Mouse (Mus musculus) 3134 (cell line): ENCODE measurements around the gene Dnaja1.
A peak's percentile ranks its signal among the peaks of the same experiment; 100 is the strongest.

Source experiments
- DNase-seq: peaks from one replicate; pipeline ENCODE4 v3.0.0-alpha.2; 2011; ENCODE audit warnings: low spot score; ENCODE audit not compliant: insufficient read length; ENCODE audit errors: extremely low read depth

Dnaja1 gene

DNA sequence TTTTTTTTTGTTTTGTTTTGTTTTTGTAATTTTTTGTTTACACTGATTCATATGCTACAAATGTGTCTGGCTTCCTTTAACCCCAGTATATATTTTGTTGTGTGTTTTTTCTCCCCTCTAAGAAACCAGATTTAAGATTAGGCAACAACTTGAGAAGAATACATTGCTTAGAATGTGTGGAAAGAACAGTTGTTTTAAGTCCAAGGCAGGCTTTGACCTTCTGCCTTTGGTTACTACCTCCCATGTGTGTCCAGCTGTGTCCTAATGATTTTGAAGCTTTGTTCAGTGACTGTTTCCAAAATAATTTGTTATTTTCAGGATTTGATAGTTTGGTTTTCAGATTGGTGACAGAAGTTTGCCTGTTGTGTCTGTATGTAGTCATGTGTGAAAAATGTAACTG is 9.3 kb downstream of the Dnaja1 start:
- DNase-seq: no peak

DNA sequence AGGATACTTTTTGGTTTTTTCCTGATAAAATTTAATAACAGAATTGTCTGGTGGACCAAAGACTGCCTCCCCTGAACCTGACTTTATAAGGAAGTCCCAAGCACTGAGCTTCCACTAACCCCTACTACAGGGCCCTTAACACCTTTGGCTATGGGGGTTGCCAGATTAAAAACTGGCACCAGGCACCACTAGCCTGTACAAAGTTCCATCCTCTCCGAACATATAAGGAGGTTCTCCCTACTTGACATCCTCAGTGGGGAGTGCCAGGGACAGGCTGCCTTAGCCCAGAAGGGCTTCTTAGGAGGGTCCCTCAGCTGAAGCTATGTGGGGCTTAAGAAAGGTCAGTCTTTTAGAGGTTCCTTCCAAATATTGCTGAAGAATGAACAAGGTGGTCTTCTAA is 13.4 kb downstream of the Dnaja1 start:
- no peak for DNase-seq

DNA sequence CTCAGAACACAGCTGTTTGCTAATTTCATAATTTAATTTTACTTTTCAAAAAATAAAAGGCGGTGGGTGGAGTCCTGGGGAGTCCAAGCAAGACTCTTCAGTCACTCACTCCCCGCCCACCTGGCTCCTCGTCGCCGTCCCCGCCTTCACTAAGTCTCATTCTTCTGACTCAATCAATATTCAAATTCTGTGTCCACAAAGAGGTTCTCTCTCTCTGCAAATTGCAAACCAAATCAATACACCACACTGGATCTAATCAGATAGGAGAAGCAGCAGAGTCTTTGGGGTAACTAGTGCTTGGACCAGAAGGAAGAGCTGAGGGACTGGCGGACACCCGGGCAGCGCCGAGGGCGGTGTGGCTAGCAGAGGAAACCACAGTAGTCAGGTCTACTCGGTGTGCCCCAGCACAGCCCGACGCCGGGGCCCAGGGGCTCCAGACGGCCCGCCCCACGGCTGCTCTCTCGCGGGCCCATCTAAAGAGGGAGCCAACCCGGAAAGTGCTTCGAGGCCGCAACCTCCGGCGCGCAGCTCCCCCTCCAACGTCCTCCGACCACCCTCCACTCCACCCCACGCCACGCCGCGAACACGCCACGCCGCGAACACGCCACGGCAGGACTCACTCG is 35.3 kb downstream of the Dnaja1 start:
- DNase-seq: no peak

DNA sequence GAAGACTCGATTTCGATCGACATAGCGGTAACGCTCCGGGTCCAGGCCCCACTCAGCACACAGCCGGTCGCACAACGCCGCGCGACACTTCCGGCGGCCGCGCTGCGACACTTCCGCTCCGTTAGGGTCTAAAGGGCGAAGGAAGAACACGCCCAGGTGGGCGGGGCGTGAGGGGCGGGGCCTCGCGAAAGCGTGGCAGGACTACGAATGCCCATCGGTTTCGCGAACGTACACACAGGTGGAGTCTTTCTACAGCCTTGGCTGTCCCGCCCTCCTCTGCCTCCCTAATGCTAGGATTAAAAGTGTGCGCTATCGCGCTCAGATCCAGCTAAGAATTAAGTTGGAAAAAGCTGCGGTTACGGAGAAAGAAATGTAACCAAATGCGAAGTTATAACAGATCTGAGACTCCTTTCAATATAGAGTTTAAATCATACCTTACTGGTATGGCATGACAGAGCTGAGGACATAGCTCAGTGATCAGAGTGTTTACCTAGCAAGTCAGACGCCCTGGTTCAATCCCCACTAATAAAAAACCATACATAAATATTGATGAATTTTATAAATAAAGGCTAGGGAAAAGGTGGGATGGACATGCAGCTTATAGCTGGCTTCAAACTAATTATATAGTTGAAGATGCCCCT is 36.0 kb downstream of the Dnaja1 start, which contains the start of gene Smu1:
Smu1 (minus strand) TSS at position 144 of the 641 bp plus-strand sequence.
- peak; percentile 99 for DNase-seq

DNA sequence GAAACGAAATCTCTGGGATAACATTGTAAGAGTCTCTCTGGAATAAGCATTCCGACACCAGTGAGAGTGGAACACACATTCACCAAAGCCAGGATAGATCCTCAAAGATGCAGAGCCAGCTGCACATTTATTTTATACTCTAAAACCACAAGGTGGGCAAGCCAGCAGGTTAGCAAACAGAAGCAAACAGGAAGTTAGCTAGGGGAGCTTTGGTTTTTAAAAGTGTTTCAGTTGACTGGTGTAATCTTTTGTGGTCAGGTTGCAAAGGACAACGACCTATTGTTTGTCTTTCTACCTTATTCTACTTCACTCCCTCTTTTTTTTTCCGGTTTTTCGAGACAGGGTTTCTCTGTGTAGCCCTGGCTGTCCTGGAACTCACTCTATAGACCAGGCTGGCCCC is 37.9 kb downstream of the Dnaja1 start:
- DNase-seq: no peak

DNA sequence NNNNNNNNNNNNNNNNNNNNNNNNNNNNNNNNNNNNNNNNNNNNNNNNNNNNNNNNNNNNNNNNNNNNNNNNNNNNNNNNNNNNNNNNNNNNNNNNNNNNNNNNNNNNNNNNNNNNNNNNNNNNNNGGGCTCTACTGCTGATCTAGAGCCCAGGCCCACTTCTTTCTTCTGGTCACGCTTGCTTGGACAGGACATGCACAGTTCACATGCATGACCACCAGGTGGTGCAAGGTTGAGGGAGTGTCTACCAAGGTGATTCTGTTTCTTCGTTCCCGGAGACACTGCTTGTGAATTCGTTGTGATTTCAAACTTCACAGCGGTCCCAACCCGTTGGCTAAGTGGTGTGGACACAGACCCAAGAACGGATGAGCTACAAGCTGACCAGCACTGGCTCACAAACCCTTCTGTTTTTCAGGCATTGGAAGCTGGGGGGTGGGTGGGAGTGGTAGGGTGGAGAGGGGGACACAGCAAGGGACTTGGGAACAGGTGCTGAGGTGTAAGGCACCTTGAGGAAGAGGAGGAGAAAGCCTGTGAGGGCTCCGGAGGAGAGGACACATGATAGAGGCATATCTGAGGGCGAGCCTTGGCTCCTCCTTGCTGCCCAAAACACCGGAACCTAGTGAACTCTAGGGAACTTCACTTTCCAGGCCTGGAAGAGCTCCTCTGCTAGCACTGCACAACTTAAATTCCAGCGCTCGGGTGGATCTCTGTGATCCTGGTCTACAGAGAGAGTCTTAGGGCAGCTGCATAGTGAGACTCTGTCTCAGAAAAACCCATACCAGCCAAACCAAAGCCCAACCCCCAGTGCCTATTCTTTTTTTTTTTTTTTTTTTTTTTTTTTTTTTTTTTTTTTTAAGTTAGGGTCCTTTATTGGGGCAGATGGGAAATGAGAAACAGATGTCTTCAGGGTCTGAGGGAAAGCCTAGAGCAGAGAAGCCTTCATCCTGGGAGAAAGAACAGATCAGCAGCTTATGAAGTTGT is 52.6 kb downstream of the Dnaja1 start:
- peak; percentile 60 for DNase-seq

DNA sequence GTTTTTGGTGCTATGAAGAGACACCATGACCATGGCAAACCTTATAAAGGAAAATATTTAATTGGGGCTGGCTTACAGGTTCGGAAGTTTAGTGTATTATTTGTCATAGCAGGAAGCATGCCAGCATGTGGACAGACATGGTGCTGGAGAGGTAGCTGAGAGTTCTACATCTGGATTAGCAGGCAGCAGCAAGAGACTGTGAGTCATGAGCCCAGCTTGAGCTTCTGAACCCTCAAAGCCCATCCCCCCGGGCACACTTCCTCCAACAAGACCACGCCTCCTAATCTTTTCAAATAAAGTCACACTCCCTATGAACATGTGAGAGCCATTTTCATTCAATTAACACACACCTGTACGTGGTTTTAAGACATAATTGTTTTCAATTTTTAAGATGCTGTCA is 54.5 kb downstream of the Dnaja1 start:
- DNase-seq: peak; percentile 62

DNA sequence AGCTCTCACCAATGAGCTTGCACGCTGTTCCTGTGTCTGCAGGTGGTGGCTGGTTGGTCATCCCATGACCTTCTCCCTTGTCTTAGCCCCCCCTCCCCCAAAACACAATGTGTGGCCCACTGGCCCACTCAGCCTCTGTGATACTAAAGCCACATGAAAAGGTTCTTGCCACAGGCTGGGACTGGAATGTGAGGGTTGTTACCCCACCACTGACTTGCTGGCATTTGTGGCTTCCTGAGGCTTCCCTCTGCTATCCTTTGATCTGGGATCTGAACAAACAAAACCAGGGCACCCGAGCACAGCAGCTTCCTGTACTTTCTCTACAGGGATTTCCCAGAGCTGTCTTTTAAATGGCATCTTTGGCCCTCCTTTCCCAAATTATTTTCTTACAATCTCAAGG is 55.2 kb downstream of the Dnaja1 start:
- DNase-seq: peak; percentile 47

DNA sequence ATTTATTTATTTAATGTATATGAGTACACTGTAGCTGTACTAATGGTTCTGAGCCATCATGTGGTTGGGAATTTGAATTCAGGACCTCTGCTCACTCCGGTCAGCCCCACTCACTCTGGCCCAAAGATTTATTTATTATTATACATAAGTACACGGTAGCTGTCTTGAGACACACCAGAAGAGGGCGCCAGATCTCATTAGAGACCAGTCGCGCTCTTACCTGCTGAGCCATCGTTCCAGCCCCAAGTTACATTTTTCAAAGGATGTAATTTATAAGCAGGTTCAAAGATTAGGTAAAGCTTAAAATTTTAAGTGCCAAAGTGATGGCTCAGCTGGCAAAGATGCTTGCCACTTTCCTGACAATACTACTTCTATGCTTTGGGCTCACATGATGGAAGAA is 56.7 kb downstream of the Dnaja1 start:
- DNase-seq: no peak

DNA sequence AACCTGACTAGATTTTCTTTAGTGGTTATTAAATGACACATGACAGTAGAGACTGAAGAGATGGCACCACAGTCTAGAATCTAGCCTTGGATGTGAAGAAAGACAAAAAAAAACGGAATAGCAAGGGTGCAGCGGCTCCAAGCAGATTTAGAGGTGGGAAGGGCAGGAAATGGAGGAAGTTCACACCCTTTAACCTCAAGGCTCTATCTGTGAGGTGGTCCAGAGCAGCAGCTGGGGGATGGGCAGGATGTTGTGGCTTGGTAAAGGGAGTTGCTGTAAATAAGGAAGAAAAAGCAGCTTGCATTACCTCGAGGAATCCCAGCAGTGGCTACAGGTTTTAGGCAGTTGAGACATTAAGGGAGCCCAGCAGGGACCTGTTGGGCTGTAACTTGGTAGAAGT is 59.2 kb downstream of the Dnaja1 start:
- DNase-seq: no peak

DNA sequence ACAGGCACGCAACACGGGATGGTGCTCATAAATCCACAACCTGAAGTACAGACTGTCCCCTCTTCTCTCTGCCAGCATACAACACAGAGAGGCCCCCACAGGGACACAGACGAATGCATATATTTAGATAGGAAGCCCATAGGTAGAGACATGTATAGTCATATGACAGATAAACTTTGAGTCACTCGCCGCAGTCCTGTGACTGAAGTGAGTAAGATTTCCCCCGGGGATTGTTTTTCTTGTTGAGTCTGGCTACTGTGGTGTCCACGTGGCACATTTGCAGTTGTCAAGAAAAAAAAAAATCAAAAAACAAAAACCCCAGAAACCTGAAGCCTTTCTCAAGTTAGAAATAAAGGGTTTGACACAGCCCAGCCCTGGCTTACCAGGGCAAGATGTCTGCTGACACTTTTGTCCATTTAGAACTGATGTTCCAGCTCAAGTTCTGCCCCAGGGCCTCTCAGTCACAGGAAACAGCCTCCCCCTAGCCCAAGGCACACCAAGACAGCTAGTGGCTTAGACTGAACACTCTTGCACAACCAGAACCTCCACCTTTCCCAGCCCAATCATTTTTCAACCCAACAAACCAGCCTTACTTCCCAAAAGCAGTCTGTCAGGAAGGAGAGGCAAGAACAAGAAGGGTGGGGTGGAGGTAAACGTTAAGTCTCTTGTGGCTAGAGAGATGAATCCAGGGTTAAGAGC is 60.0 kb downstream of the Dnaja1 start:
- DNase-seq: peak; percentile 55

DNA sequence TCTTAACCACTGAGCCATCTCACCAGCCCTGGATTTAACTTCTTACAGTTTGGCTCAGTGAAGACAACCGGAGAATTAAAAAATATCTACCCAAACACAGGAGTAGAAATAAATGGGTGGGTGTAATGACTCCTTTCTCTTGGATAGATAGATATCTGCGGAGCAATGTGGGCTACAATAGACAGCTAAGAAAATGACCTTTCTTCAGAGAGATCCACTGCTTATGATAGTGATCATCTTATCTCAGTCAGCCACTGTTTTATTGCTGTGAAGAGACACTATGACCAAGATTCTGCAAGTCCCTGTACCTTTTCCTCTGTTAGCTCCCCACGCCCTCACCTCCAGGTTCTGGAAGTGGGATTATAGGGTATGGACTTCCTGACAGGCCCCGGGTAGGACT is 61.1 kb downstream of the Dnaja1 start:
- no peak for DNase-seq

DNA sequence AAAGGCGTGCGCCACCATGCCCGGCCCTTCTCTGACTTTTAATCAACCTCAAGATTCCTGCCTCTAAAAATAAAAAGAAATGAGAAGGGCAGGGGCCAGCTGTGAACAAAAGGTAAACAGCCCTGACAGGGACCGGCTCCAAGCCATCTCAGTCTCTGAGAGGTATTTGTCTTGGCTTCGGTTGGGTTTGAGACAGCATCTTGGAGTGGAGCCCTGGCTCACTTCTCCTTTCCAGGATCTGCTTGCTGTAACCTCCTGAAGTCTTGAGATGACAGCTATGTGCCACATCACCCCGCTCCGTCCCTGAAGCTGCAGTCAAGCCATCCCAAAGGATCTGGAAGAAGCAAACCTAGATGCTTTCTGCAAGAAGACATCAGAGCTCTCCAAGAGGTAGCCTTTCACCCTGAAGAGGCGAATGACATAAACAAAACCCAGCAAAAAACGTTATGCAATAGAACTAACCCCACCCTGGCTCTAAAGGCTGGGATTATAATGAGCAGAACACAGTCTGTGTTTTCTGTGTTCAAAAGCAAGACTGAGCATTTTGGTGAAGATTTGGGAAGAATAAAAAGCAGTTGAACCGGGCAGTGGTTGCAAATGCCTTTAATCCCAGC is 62.7 kb downstream of the Dnaja1 start:
- peak; percentile 65 for DNase-seq

DNA sequence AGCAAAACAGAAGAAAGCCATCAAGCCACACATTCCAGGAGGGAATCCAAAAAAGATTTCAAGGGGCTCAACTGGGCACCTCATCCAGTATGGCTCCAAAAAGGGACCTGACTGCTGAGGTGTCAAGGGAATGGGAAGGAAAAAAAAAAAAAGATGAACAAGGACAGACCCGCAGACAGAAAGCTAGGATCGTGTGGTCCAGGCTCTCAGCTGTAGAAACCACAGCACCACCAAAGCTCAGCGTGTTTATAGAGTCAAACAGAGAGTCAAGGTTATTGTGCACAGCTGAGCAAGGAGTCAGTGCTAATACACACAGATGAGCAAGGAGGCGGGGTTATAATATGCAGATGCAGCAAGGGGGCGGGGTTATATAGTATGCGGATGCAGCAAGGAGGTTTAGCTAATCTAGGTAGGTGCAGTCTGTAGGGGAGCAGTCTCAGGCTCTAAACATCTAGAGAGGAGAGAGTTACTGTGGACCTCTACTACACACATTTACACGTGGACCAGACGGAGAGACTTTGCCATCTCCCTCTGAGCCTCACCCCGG is 63.7 kb downstream of the Dnaja1 start:
- DNase-seq: no peak

DNA sequence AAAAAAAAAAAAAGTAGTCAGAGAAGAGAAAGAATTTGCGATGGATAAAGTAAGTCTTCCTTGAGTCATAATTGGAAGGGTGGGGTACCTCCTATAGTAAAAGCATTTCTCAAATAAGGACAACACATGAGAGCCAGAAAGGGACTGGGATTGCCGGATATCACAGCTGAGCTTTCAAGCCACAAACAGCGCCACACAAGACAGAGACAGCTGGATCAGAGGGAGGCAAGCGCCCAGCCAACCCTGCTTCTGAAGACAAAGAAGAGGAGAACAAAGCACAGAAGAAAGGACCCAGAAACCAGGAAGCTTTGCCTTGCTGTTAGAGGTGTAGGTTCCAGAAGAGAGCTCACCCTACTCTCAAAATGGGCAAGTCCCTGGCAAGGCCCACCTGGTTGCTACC is 64.6 kb downstream of the Dnaja1 start:
- no peak for DNase-seq
